Comparison of ENCODE assay signal across 19 mouse cellular contexts in the genomic region with DNA sequence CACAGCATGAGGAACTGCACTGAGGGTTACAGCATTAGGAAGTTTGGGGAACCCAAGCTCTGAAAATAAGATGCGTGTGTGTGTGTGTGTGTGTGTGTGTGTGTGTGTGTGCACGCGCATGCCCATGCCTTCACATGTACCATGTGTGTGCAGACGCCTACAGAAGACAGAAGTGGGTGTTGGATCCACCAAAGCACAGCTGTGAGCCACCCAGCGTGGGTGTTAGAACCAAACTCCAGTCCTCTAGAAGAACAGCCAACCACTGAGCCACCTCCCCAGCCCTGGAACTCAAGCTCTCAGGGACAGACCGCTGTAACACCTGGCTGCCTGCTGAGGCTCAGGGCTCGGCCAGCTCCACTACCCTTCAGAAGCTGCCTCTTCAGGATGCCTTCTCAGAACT. TPM values are rescaled to one million over a fixed set of nuclear protein-coding genes. Genes with fewer than 3 reads are reported as not detected.
DNase-seq lines count a peak whose midpoint lies in the region; ATAC-seq and TF ChIP-seq lines count a peak whose summit lies in the region.
"Had no signal": no experiment of that assay in that cellular context is flagged by ENCODE, and none has a peak within 500 bp of the region (broad histone marks: within the 10 kb centered on the region; RNA-seq: fewer than 3 reads in every experiment).

No protein-coding gene starts in this region.

- no peaks in the 10 kb centered on the region; the same call in 1 of the 2 replicates for H3K36me3 ChIP-seq in forebrain, embryonic 16.5 days (ENCODE audit: control insufficient read depth, insufficient read depth)
- H3K36me3 ChIP-seq in forebrain, embryonic 13.5 days (ENCODE audit: poor library complexity, severe bottlenecking) = peaks cover 37% of the 10 kb centered on the region
- H3K36me3 ChIP-seq in spleen, adult 2 months (ENCODE audit: control insufficient read depth, insufficient read depth, low read length) = no peaks in the 10 kb centered on the region
- H3K36me3 ChIP-seq: hindbrain, embryonic 15.5 days had no signal

- H3K27ac ChIP-seq in forebrain, embryonic 16.5 days (ENCODE audit: low read length) = no peak overlapping the region
- H3K27ac ChIP-seq in forebrain, embryonic 13.5 days = no peak overlapping the region
- no peak overlapping the region for H3K27ac ChIP-seq in layer of hippocampus, adult 2 months
- 0 out of 2 replicates have a peak overlapping the region, but pooled peaks have one; percentile 3 for H3K27ac ChIP-seq in spleen, adult 2 months (ENCODE audit: insufficient read depth, low read length)
- H3K27ac ChIP-seq: embryonic facial prominence, embryonic 10.5 days; hindbrain, embryonic 10.5 days; hindbrain, embryonic 15.5 days had no signal

- 0 out of 2 replicates have a peak, but pooled peaks have one; percentile 24 for ATAC-seq in forebrain, embryonic 16.5 days
- ATAC-seq in forebrain, embryonic 13.5 days = no peak
- ATAC-seq in CD4-positive, CD25-positive, alpha-beta regulatory T cell, adult 4 months = no peak
- ATAC-seq: activated CD4-positive, CD25-positive, alpha-beta regulatory T cell, adult 4 months; forebrain, postnatal 0 days; Patski had no signal

- no peak overlapping the region for H3K9ac ChIP-seq in forebrain, embryonic 16.5 days (replicated peaks; ENCODE audit: low read depth, low read length)
- H3K9ac ChIP-seq in forebrain, embryonic 13.5 days = no peak overlapping the region
- H3K9ac ChIP-seq: forebrain, postnatal 0 days; heart, embryonic 12.5 days; hindbrain, embryonic 15.5 days had no signal

- WGBS in forebrain, embryonic 16.5 days = 79% methylated on average over 7 of the region's 7 CpGs
- WGBS in forebrain, embryonic 13.5 days = 80% methylated on average over 7 of the region's 7 CpGs
- 79% methylated on average over 7 of the region's 7 CpGs for WGBS in spleen, adult 2 months

- peak; percentile 29 for DNase-seq in layer of hippocampus, adult 2 months (ENCODE audit: low spot score in 2 of 2)
- no peak for DNase-seq in layer of hippocampus, postnatal 14 days (ENCODE audit: low spot score in 2 of 2)
- DNase-seq in spleen, adult 2 months (ENCODE audit: low read depth in 1 of 2, low spot score in 2 of 2) = no peak
- DNase-seq in spleen, adult 12 weeks (ENCODE audit: low spot score) = no peak
- DNase-seq: adrenal gland, postnatal 14 days; cerebellum, adult 2 months; cerebellum, postnatal 10 days; forebrain, postnatal 0 days; gastrocnemius, postnatal 14 days had no signal

- H3K9me3 ChIP-seq in forebrain, embryonic 16.5 days (ENCODE audit: control insufficient read depth, low read length) = no peaks in the 10 kb centered on the region
- H3K9me3 ChIP-seq in forebrain, embryonic 13.5 days (replicated peaks) = no peaks in the 10 kb centered on the region
- H3K9me3 ChIP-seq: embryonic facial prominence, embryonic 10.5 days; heart, embryonic 12.5 days; hindbrain, embryonic 10.5 days; hindbrain, embryonic 15.5 days had no signal

- H3K4me2 ChIP-seq in forebrain, embryonic 16.5 days (ENCODE audit: low read length) = no peak overlapping the region
- H3K4me2 ChIP-seq in forebrain, embryonic 13.5 days = no peak overlapping the region
- H3K4me2 ChIP-seq: heart, embryonic 12.5 days; hindbrain, embryonic 15.5 days had no signal

- H3K4me1 ChIP-seq in forebrain, embryonic 16.5 days (replicated peaks; ENCODE audit: control insufficient read depth, insufficient read depth, low read length) = peaks cover 24% of the 10 kb centered on the region
- H3K4me1 ChIP-seq in forebrain, embryonic 13.5 days = peaks cover 41% of the 10 kb centered on the region
- H3K4me1 ChIP-seq in spleen, adult 2 months (ENCODE audit: control insufficient read depth, insufficient read depth, insufficient read length) = peaks cover 15% of the 10 kb centered on the region; the same call in 1 of the 2 replicates

- H3K27me3 ChIP-seq in forebrain, embryonic 16.5 days (replicated peaks; ENCODE audit: control insufficient read depth, insufficient read depth, low read length) = no peaks in the 10 kb centered on the region
- H3K27me3 ChIP-seq in forebrain, embryonic 13.5 days = peaks cover 31% of the 10 kb centered on the region
- H3K27me3 ChIP-seq in spleen, adult 2 months (ENCODE audit: control insufficient read depth, insufficient read depth, low read length) = no peaks in the 10 kb centered on the region
- H3K27me3 ChIP-seq: CH12.LX; hindbrain, embryonic 15.5 days; Patski had no signal

- TF ChIP-seq CTCF in layer of hippocampus, adult 2 months (conservative IDR thresholded peaks at IDR 0.05) = no peak
- no peak for TF ChIP-seq CTCF in spleen, adult 2 months (IDR thresholded peaks at IDR 0.05; ENCODE audit: extremely low read depth, insufficient read depth, insufficient read length, insufficient replicate concordance)

- TF ChIP-seq POLR2A in spleen, adult 2 months (IDR thresholded peaks at IDR 0.05; ENCODE audit: low read depth, low read length) = no peak

- no peak overlapping the region for H3K4me3 ChIP-seq in forebrain, embryonic 16.5 days (replicated peaks; ENCODE audit: low read length)
- H3K4me3 ChIP-seq in forebrain, embryonic 13.5 days = no peak overlapping the region
- H3K4me3 ChIP-seq in layer of hippocampus, adult 2 months = no peak overlapping the region
- no peak overlapping the region for H3K4me3 ChIP-seq in spleen, adult 2 months (ENCODE audit: extremely low read depth, insufficient read depth, insufficient read length)
- H3K4me3 ChIP-seq: embryonic facial prominence, embryonic 10.5 days; heart, embryonic 12.5 days; hindbrain, embryonic 10.5 days; hindbrain, embryonic 15.5 days had no signal

RNA-seq across cellular contexts. Expression of gene Slc25a51, which starts 39.9 kb away (rescaled TPM):
- polyA plus RNA-seq in forebrain, embryonic 16.5 days (2015; fragmentation: Nextera tagmentation; extraction: Ambion mirVana) = 84.5 and 84.7 TPM in 2 replicates
- 72.5 and 74.0 TPM in 2 replicates for polyA plus RNA-seq in forebrain, embryonic 13.5 days (2015; fragmentation: Nextera tagmentation; extraction: Ambion mirVana)
- 100 to 1,000 TPM; 141 to 144 TPM for total RNA-seq in layer of hippocampus, adult 2 months (2021)
- total RNA-seq in layer of hippocampus, postnatal 14 days (2021) = 100 to 1,000 TPM; 117 to 126 TPM
- 85.6 and 116 TPM in 2 replicates for polyA plus RNA-seq in spleen, adult 2 months (2012; rRNA removed)
- 10 to 100 TPM; 41.0 to 66.6 TPM for polyA plus RNA-seq in CD4-positive, CD25-positive, alpha-beta regulatory T cell, adult 4 months (2017; shearing (Covaris generic))

Comparison
In these comparisons a context has a peak if more than half of its experiments do, and no peak if none do; other contexts are left out.
1. DNase-seq: peak in layer of hippocampus, adult 2 months (2 of 2); none in layer of hippocampus, postnatal 14 days (0 of 2), spleen, adult 2 months (0 of 2) and spleen, adult 12 weeks (single experiment).